Mouse (Mus musculus) kidney, postnatal 0 days (tissue): ENCODE measurements at regions not wholly inside any gene's neighbourhood (a gene's known extent, or its start where the extent isn't known, plus 50 kb on each side); places are given as distances from the start of the nearest gene placed in this dataset.

Experiments used
- ATAC-seq: fragments of 200-750 bp; cut with Nextera tagmentation; replicated peaks from 2 replicates; pipeline ENCODE4 v1.8.0; 2017; ENCODE audit warnings: low read depth, moderate number of reproducible peaks, moderate TSS enrichment, moderate library complexity; ENCODE audit not compliant: low FRiP score
- DNase-seq: peaks from one replicate; pipeline ENCODE4 v3.0.0-alpha.2; 2016; ENCODE audit warnings: low spot score
- H3K27ac ChIP-seq: fragments of 300-500 bp; sonication (generic); 2 replicates; pipeline ENCODE4 v1.5.1; 2014; ENCODE audit warnings: mild to moderate bottlenecking
- H3K27me3 ChIP-seq: fragments of 300-500 bp; sonication (generic); 2 replicates; pipeline ENCODE4 v1.6.1; 2014; ENCODE audit warnings: low read length, mixed read lengths; ENCODE audit not compliant: insufficient read depth
- H3K36me3 ChIP-seq: fragments of 300-500 bp; sonication (generic); 2 replicates; pipeline ENCODE4 v1.6.1; 2014; ENCODE audit warnings: low read length, mixed read lengths; ENCODE audit not compliant: insufficient read depth
- H3K4me1 ChIP-seq: fragments of 300-500 bp; sonication (generic); replicated peaks from 2 replicates; pipeline ENCODE4 v1.6.1; 2014; ENCODE audit warnings: antibody characterized with exemption, low read length, mixed read lengths; ENCODE audit not compliant: insufficient read depth
- H3K4me2 ChIP-seq: fragments of 300-500 bp; sonication (generic); 2 replicates; pipeline ENCODE4 v1.6.1; 2014; ENCODE audit warnings: mild to moderate bottlenecking, low read length, moderate library complexity, mixed read lengths
- H3K4me3 ChIP-seq: fragments of 300-500 bp; sonication (generic); replicated peaks from 2 replicates; pipeline ENCODE4 v1.5.1; 2014; ENCODE audit warnings: low read depth, low read length
- H3K9ac ChIP-seq: fragments of 300-500 bp; sonication (generic); 2 replicates; pipeline ENCODE4 v1.6.1; 2014; ENCODE audit warnings: low read depth, low read length
- H3K9me3 ChIP-seq: fragments of 300-500 bp; sonication (generic); replicated peaks from 2 replicates; pipeline ENCODE4 v1.6.1; 2016; ENCODE audit warnings: low read length, inconsistent platforms, mixed read lengths
- CTCF ChIP-seq: IDR thresholded peaks from 2 replicates; pipeline ENCODE4 v1.5.1; 2016; ENCODE audit warnings: antibody characterized with exemption, low read depth, mild to moderate bottlenecking, moderate library complexity
- WGBS: fragments of 180-500 bp; shearing (Covaris S2); extraction: QIAGEN DNeasy Blood & Tissue Kit; methylation state at CpG from one replicate; pipeline ENCODE4 v1.1.7; 2014; 5-methylcytosine and 5-hydroxymethylcytosine counted together

DNA sequence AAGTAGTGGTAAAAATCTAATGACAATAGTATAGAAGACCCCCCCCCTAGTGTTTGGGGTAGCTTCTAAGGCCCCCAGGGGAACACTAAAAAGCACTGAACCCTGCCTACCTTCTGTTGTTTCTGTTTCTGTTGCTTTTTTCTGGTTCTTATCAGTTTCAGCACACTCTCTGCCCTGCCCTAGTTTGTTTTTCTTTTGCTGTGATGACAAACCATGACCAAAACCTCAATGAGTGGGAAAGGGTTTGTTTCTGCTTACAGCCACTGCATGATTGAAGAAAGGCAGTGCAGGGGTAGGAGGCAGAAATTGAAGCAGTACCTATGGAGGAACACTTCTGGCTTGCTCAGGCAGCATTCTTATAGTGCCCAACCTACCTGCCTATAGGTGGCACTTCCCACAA is 181.1 kb upstream of the P2ry1 start:
- ATAC-seq (no peak), DNase-seq (no peak)
- no peaks in the 10 kb centered on the region for H3K4me1 ChIP-seq
- H3K4me3 ChIP-seq = no peak overlapping the region
- H3K27me3 ChIP-seq = no peaks in the 10 kb centered on the region
- no peak for TF ChIP-seq CTCF
- no peaks in the 10 kb centered on the region for H3K9me3 ChIP-seq
- no peaks in the 10 kb centered on the region for H3K36me3 ChIP-seq
- no peak overlapping the region for H3K9ac ChIP-seq
- H3K4me2 ChIP-seq = no peak overlapping the region
- H3K27ac ChIP-seq = no peak overlapping the region

DNA sequence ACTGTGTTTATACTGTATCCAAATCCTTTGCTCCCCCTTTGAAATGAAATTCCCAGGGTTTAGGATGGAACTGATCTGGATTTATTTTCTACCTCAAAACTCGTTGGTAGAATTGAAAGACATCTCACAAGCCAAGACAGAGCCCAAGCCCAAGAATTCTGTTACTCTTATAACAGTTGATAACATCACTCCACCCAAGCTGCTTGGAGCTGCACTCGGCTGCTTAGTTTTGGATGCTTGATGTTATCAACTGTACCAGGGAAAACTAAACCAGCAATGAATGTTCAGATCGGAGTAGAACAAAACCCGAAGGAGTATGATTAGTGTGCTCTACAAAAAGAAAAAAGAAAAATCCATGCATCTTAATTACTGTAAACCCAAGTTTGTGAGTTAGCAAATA is 175.8 kb upstream of the P2ry1 start:
- DNase-seq = no peak
- Histone ChIP-seq H3K9me3 (no peaks in the 10 kb centered on the region), H3K36me3 (no peaks in the 10 kb centered on the region), H3K27ac (no peak overlapping the region), H3K4me1 (no peaks in the 10 kb centered on the region), H3K9ac (no peak overlapping the region), H3K4me2 (no peak overlapping the region), H3K4me3 (no peak overlapping the region), H3K27me3 (no peaks in the 10 kb centered on the region)
- WGBS = 69% methylated on average over 4 of the region's 4 CpGs
- no peak for ATAC-seq
- no peak for TF ChIP-seq CTCF

DNA sequence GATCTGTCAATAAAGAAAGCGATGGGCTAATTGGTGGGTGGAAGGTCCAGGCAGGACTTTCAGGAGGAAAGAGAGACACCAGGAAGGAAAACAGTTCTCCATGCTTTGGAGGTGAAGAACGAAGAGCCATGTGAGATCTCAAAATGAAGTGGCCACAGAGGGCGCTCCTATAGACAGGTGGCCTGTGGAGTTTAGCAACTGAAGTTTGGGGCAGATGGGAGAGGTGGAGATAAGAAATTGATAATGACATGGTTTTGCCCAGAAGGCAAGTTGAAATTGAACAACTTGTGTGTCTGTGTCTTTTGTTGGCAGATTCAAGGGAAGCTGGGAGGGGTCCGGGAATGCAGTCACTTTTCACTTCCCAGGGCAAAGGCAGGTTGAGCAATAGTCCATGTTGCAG is 170.2 kb upstream of the P2ry1 start:
- no peaks in the 10 kb centered on the region for H3K4me1 ChIP-seq
- H3K9ac ChIP-seq = no peak overlapping the region
- no peaks in the 10 kb centered on the region for H3K27me3 ChIP-seq
- no peak for ATAC-seq
- DNase-seq = no peak
- no peak for TF ChIP-seq CTCF
- no peaks in the 10 kb centered on the region for H3K9me3 ChIP-seq
- H3K4me2 ChIP-seq = no peak overlapping the region
- WGBS = 94% methylated on average over 4 of the region's 4 CpGs
- no peak overlapping the region for H3K27ac ChIP-seq
- H3K4me3 ChIP-seq = no peak overlapping the region
- no peaks in the 10 kb centered on the region for H3K36me3 ChIP-seq

- WGBS = 96% methylated on average over 1 of the region's 1 CpGs
- Histone ChIP-seq H3K4me3 (no peak overlapping the region), H3K27me3 (no peaks in the 10 kb centered on the region), H3K4me1 (no peaks in the 10 kb centered on the region), H3K36me3 (no peaks in the 10 kb centered on the region), H3K9ac (no peak overlapping the region), H3K4me2 (no peak overlapping the region), H3K9me3 (no peaks in the 10 kb centered on the region), H3K27ac (no peak overlapping the region)
- no peak for ATAC-seq
- no peak for DNase-seq
- TF ChIP-seq CTCF = no peak
Observed at GRCm38 (mm10) chr3:60841895-60842294, 160.7 kb upstream of the P2ry1 start.

- Histone ChIP-seq H3K27ac (no peak overlapping the region), H3K4me3 (no peak overlapping the region), H3K36me3 (no peaks in the 10 kb centered on the region), H3K27me3 (no peaks in the 10 kb centered on the region), H3K9me3 (no peaks in the 10 kb centered on the region), H3K4me1 (no peaks in the 10 kb centered on the region), H3K9ac (no peak overlapping the region), H3K4me2 (no peak overlapping the region)
- ATAC-seq (no peak), DNase-seq (no peak)
- WGBS = 36% methylated on average over 2 of the region's 2 CpGs
- no peak for TF ChIP-seq CTCF
Observed at GRCm38 (mm10) chr3:60845293-60845692, 157.3 kb upstream of the P2ry1 start.

DNA sequence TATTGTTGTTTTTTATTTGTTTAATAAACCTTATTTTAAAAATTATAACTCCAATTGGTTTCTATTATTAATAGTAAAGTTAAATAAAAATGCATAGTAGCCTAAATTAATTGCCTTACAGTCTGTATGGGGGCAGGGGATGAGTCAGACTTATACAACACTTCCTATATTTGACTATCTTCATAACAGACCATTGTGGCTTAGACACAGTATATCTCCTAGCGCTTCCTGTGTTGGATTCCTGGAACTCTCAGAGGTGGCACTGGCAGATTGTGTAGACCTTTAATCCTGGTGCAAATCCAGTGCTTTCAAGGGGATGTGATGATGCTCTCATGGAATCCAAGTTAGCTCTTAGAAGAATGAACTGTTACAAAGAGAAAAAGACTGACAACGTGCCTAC is 154.2 kb upstream of the P2ry1 start:
- TF ChIP-seq CTCF = no peak
- 90% methylated on average over 2 of the region's 2 CpGs for WGBS
- H3K4me2 ChIP-seq = no peak overlapping the region

GRCm38 (mm10) chr3:60853773-60854172 is 148.8 kb upstream of the P2ry1 start:
- H3K27me3 ChIP-seq = no peaks in the 10 kb centered on the region
- 37% methylated on average over 5 of the region's 5 CpGs for WGBS
- peak; percentile 40 for DNase-seq
- no peaks in the 10 kb centered on the region for H3K9me3 ChIP-seq
- no peaks in the 10 kb centered on the region for H3K36me3 ChIP-seq
- no peaks in the 10 kb centered on the region for H3K4me1 ChIP-seq
- no peak overlapping the region for H3K4me2 ChIP-seq
- peak; percentile 66; the same call in 1 of the 2 replicates for ATAC-seq
- no peak overlapping the region for H3K9ac ChIP-seq
- H3K27ac ChIP-seq = no peak overlapping the region
- H3K4me3 ChIP-seq = no peak overlapping the region
- TF ChIP-seq CTCF = no peak

More for the DNA sequence above, 154.2 kb upstream of the P2ry1 start:
- Histone ChIP-seq H3K36me3 (no peaks in the 10 kb centered on the region), H3K27me3 (no peaks in the 10 kb centered on the region), H3K4me1 (no peaks in the 10 kb centered on the region), H3K9ac (no peak overlapping the region), H3K27ac (no peak overlapping the region), H3K9me3 (no peaks in the 10 kb centered on the region), H3K4me3 (no peak overlapping the region)
- ATAC-seq (no peak), DNase-seq (no peak)
